Mouse (Mus musculus) layer of hippocampus, adult 18-20 months (tissue): ENCODE results near the gene Gosr1. TPM values are rescaled to one million over a fixed set of nuclear protein-coding genes. Genes with fewer than 3 reads are reported as not detected.
"Not testable (repeated sequence)": the region's sequence is repeated elsewhere in the genome, so short reads cannot be mapped to it uniquely, and the experiment has no call there.

ENCODE experiments used
- DNase-seq, 2 experiments: peaks; one replicate each; pipeline ENCODE4 v3.0.0; 2022; ENCODE audit warnings: low spot score in 2 of 2
- total RNA-seq, 2 experiments: library from RNA; stranded (reverse); gene quantifications; 2 replicates each; pipeline ENCODE4 v1.2.3; 2021

The Gosr1 gene
- total RNA-seq, 2 experiments from 2014 or later = 54.9 to 58.2 TPM

DNA sequence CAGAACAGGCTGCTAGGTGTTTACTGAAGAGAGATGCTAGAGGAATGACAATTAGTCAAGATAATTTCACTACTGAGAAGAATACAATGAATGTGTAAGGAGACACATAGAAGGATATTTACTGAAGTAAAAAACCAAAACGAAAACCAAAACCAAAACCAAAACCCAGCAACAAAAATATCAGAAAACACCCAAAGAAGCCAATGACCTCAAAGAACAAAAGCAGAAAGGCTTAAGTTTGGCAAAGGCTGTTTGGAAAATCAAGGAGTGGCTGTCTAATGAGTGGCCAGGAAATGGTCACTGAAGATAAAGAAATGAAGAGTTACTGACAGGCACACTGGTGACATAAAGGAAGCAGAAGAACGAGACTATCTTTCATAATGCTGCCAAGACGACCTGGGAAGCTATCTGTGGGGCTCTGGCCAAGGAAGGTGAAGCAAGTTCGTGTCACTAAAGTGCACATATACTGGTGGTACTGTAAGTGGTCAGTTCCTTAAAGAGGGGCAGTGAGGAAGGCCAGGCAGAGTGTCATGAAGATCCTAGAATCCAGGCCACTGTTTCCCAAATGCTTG, 27.5 kb downstream of the Gosr1 start:
- no peak for DNase-seq

DNA sequence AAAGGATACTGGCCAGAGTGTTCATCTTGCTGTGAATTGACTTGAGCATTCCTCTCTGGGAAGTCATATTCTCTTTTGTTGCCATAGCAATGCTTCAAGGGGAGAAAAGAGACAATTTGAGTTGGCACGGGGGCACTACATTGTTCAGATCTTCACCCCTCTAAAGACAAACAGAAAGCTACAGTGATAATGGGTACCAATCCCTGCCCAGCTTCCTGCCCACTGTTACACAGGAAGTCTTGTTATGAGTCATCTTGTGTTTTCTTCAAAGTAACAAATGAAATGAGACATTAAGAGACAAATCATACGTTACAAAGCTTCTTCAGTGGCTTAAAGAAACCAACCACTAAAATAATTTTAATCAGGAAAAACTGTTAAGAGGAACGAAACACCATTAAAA, 28.8 kb downstream of the Gosr1 start:
- no peak for DNase-seq

DNA sequence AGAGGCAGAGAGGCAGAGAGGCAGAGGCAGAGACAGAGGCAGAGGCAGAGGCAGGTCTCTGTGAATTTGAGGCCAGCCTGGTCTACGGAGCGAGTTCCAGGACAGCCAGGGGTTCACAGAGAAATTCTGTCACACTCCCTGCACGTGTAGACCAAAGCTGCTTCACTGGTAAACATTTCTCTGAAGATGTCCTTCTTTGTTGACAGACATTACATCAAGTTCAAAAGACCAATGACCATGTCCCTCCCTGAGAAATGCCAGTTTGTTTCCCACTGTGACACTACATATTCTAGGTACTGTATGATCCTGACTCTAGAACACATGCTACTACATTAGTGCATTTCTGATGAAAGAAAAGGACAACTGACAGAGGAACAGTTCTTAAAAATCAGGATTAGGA, 32.7 kb downstream of the Gosr1 start:
- DNase-seq = no peak

DNA sequence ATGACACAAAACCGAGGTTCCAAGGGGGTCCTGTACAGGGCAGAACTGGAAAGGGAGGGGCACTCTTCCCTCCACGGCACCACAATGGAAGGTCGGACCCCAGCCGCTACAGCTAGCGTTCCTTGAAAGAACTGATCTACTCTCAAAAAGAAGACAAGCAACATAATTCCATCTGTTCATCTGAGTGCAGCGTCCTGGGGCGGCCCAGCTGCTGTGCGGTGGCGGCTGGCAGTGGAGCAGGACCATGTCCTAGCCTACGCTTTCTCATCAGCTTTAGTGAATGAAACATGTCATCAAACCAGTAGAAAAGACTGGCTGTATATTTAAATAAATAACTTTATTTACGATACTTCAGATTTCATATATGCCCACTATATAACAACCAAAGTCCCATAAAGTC, 35.3 kb downstream of the Gosr1 start:
- peak in 1 of 2 experiments; percentile 30 for DNase-seq

DNA sequence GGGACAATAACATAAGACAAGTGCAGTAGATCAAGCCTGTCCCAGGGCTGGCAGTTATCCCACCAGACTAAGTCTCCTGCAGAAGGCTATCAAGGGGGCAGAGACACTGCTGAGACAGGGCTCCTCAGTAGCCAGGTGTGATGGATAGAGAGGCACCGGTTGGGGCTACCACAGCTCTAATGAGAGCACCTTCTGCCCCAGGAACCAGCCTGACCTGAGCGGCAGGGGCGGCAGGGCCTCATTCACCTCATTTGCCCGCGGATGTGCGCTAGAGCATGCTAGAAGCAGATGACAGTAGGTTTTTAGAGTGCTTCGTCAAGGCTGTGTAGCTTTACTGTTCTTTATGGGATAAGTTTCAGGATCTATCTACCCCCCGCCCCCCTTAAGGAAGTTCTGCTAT, 39.5 kb downstream of the Gosr1 start:
- DNase-seq = no peak

DNA sequence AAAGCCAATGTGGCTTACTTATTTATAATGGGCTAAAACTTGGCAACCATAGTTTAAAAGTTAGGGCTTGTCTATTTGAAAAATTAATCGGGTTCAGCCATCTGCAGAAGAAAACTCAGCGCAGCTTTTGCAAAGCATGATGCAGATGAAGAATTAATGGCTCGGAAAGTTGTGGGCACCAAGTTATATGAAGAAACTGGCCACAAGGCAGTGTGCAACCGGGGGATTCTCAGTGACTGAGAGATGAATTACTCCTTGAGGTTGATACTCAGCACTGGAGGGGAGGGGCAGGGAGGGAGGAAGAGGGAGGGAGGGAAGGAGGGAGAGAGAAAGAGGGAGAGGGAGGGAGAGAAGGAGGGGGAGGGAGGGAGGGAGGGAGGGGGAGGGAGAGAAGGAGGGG, 46.4 kb downstream of the Gosr1 start:
- no peak for DNase-seq

DNA sequence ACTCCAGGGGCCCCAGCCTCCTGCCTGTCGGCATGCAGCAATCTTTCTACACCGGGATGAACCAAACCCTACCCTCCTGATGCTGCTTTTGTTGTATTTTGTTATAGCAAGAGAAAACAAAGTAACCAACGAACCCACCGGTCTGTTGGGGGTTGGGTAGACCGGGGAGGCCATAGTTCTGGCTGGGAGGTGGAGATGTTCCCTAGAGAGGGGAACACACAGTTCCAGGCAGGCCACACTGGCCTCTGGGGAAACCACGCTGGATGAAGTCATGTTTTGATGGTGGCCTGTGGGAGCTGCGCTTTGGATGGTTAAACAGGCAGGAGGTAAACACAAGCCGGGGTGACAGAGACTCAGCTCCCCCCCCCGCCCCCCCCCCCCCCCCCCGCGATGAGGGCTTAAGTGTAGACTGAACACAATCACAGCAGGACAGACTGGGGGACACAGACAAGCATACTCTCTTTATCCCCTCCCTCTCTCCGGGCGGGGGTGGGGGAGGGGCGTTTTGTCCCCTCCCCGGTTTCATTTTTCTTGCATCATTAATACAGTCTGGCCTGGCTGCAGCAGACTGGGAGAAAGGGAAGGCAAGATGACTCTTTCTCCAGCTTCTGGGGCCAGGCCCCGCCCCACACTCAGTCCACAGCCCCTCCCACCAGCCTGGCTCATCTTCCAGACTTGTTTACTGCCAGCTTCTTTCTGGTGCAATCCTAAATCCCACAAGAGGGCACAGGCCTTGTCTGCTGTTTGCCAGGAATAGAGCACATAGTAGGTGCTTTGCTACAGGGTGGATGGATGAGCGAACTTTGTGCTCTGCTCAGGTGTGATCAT, 53.5 kb downstream of the Gosr1 start:
- DNase-seq = no peak

DNA sequence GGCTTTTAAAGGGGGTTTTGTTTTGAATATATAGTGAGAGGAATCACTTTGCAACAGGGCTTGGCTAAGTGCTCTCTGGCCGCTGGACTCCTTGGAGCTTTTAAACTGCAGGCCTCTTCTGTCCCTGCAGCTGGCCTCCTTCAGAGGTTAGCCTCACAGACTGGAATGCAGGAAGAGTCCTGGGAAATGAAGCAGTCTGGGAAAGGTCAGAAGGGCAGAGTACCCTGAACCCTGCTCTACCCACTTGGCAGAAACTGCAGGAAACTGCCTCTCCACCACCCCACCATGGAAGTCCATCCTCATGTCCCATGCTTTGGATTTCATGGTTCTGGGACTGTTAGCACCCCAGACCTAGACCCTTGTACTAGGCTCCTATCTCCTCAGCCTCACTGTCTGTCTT, 54.5 kb downstream of the Gosr1 start:
- no peak for DNase-seq

DNA sequence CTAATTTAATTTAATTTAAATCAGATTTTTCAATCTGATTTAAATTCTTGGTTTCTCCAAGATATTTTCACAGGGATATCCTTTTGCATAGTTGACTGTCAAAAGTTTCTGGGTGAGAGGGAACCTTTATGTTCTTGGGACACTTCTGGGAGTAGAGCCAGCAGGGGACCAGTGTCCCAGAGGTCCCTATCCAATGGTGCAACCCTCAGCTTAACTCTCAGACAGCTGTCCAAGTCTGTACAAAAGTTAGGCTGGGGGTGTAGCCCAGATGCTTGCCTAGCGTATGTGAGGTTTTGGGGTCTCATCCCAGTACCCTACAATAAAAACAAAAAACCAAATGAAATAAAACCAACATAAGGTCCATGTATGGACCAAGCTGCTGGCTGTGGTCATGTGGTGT, 55.3 kb downstream of the Gosr1 start:
- DNase-seq = no peak

DNA sequence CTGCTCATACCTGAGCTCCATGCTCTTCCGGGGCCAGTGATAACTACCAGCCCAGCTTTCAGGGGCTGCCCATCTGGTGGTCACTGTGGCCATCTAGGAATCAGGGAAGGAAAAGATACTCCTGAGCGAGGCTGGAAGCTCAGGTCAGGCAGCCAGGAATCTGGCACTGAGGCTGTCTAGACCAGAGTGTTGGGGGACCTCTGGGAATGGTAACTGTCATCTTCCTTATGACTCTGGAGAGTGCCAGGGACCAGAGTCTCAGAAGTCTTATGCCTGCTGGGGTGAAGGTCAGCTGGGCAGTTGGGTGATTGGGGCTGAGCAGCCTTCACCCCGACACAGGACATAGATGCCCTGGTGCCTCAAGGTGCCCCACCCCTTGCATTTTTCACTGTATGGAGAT, 55.7 kb downstream of the Gosr1 start:
- no peak for DNase-seq

DNA sequence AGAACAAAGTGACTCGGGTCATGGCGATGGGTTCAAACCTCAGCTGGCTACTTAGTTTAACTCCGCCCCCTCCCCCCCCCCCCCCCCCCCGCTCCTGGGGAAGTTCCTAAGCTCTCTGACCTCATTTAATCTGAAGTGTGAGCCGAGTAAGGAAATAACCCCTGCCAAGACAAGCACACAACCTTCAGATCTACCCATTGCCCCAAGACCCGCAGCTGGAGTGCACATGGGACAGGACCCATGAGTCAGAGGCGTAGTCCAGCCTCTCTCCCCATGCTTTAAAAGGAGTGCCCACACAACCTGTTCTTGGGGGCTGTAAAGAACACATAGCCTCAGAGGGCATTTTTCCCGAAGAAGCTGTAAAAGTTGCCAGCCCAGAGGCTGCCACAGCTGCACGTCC, 63.8 kb downstream of the Gosr1 start:
- no peak for DNase-seq

DNA sequence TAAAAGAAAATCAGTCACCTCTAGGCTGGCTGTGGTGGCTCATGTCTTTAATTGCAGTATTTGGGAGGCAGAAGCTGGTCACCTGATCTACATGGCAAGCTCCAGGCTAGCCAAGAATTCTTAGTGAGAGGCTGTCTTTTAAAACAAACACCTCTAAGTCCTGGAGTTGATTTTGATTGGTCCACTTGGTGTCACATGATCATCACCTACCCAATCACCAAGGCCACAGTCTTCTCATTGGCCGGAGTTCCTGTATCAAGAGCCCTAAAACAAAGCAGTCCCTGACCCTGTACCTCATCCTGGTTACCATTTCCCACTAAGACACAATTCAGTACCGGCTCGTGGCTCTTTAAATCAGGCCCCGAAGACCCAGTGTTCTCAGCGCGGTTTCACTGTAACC, 67.6 kb downstream of the Gosr1 start:
- peak in 1 of 2 experiments; percentile 57 for DNase-seq

DNA sequence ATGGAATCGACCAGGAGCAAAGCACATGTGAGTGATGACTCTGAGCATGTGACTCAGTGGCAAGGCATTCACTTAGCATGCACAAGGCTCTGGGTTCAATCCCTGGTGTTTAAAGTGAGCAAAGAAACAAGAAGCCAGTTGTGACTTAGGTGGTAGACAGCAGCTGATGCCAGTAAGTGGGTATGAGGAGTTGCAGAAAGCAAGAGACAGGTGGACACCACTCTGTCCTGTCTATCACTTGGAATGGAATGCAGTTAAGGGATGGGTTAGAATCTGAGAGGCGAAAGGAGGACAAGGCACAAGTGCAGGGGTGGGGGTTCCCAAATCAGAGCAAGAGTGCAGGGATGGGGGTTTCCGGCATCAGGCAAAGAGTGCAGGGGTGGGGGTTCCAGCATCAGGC, 71.3 kb downstream of the Gosr1 start:
- no peak for DNase-seq

DNA sequence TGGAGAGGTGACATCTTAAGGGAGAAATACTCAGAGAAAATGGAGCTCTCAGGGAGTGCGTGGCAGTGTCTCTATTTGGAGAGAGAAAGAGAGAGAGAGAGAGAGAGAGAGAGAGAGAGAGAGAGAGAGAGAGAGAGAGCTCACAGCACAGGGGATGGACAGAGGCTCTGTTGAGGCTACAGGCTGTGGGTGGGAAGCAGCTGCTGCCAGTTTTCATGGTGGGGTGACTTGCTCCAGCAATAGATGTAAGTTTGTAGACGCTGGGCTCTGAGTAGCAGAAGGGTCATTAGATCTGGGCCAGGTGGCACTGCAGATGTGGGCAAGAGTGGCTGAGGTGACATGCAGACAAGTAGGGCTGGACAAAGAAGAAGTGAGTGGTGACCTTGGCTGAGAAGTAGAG, 77.8 kb downstream of the Gosr1 start:
- no peak for DNase-seq

DNA sequence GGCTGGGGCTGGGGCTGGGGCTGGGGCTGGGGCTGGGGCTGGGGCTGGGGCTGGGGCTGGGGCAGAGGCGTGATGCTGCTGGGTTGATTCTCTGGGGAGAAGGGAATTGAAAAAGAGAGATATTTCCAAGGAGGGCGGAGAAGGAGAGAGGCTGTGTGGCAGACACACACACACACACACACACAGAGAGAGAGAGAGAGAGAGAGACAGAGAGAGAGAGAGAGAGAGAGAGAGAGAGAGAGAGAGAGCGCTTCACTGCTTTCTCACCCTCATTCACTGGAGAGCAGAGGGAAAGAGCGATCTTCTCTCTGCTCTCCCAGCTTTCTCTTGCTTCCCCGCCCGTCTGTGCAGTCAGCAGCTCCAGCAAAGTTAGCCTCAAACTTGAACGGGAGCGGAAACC, 83.9 kb downstream of the Gosr1 start, which contains the start of gene Trarg1:
TSS of gene Trarg1 (plus strand) at position 301 of the 400 bp plus-strand sequence.
- not testable (repeated sequence) for DNase-seq

Other genes starting within 250 kb of the Gosr1 start
- gene Abr, start 141.3 kb downstream of the Gosr1 start, total RNA-seq = 100 to 1,000 TPM; 490 to 505 TPM
- 1 to 10 TPM; 3.9 to 4.7 TPM for gene Bhlha9, start 91.1 kb downstream of the Gosr1 start, total RNA-seq
- gene Trarg1, start 83.8 kb downstream of the Gosr1 start, total RNA-seq = under 1 TPM; 0.30 to 0.52 TPM
- gene Cpd, start 83.4 kb upstream of the Gosr1 start, total RNA-seq = 10 to 100 TPM; 61.3 to 63.9 TPM
- not detected for gene Tmigd1, start 138.6 kb upstream of the Gosr1 start, total RNA-seq
- 10 to 100 TPM; 47.4 to 54.4 TPM for gene Blmh, start 161.2 kb upstream of the Gosr1 start, total RNA-seq
- not detected for gene Slc6a4, start 235.0 kb upstream of the Gosr1 start, total RNA-seq